Mouse (Mus musculus) gastrocnemius, postnatal 10 days (tissue): Measurements from ENCODE around the gene Gm20388. TPM values are rescaled to one million over a fixed set of nuclear protein-coding genes. Genes with fewer than 3 reads are reported as not detected.
A peak's percentile ranks its signal among the peaks of the same experiment; 100 is the strongest.
"Not testable (repeated sequence)": the region's sequence is repeated elsewhere in the genome, so short reads cannot be mapped to it uniquely, and the experiment has no call there.

Experiments used
- DNase-seq: peaks from one replicate; pipeline ENCODE4 v3.0.0; 2021; ENCODE audit warnings: mixed read lengths
- total RNA-seq, 2 experiments: library from RNA; stranded (reverse); gene quantifications; 2 replicates each; pipeline ENCODE4 v1.2.3; 2021

The Gm20388 gene
- total RNA-seq, 2 experiments from 2014 or later, result 2.9 to 6.0 TPM

DNA sequence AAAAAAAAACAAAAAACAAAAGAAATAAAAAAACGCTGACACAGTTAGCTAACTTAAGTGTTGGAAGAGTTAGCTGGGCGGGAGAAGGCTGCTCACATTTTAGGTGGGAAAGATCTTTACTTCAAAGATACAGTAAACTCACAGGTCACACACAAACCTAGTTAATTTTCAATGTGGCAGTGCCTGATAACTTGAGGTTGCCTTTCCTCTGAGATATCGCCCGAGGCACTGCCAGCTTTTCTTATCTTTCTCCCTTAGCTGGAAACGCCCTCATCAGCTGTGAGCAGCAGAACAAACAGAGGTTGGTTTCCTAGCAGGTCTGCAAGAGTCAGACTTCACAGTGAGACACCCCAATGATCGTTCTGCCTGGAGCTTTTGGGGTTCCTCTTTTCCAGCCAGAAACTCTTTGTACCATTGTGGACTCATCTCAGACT, 4078.0 kb downstream of the Gm20388 start:
- no peak for DNase-seq

GRCm38 (mm10) chr8:123989128-123989527, 4078.5 kb downstream of the Gm20388 start:
- no peak for DNase-seq

DNA sequence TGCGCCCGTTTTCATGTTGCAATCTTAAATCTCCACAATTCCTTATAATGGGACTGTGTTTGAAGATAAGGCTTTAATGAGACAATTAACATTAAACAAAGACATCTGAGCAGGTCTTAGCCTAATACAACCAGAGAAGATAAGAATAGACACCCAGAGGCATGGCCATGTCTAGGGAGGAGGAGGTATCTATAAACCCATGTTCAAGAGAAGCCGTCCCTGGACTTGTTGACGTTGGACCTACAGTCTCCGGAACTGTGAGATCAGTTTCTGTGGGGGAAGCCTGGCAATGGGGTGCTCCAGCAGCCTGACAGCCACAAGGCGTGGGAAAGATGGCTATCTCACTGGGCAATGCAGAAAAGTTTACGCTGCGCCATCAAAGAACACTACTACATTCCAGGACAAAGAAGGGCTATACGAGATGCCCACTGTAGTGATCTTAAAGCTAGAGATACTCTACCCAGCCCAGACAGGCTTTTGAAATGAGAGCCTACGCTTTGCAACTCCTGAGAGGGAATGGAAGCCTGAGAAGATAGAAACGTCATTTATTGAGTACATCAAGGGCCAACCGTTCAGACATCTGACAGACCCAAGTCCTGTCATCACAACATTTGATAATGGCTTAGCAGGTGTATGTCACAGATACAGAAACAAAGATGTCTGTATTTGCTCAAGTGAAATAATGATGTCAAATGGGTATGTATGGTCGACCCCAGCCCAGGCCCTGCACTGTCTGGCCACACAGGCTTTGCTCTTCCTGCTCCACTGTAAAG, 4079.8 kb downstream of the Gm20388 start:
- no peak for DNase-seq

DNA sequence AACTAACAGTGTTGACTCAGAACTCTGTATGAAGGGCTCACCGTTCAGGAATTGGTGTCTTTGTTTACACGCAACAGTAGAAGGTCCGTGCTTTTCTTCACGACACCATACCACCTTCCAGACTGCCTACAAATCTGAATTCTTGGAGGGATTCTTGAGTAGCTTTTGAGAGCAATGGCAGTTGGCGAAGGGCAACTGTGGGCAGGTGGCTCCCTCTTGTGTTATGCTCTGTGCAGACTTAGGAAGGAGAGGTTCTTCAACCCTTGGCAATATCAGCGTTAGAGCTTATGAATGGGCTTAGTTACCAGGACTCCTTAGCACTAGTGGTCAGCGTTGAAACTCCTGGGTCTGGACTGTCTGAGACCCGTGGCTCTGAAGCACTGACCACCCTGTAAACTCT, 4081.9 kb downstream of the Gm20388 start:
- no peak for DNase-seq

DNA sequence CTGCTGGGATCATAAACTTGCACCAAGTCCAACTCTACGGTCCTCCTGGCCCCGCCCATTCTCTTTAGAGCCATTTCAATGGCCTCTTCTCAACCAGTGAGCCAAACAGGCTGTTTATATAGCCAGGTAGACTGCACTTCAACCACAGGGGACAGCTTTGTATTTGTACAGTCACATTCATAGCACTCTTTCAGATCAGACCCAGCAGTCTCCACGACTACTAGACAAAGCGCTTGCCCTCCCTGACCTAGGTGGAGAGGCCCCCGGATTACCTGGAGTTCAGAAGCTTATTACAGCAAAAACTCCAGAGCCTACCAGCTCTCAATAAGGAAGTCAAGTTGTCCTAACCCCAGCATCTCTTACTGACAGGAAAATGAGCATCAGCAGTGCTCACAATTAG, 4083.0 kb downstream of the Gm20388 start:
- no peak for DNase-seq

GRCm38 (mm10) chr8:123993997-123994396, 4083.4 kb downstream of the Gm20388 start:
- no peak for DNase-seq

DNA sequence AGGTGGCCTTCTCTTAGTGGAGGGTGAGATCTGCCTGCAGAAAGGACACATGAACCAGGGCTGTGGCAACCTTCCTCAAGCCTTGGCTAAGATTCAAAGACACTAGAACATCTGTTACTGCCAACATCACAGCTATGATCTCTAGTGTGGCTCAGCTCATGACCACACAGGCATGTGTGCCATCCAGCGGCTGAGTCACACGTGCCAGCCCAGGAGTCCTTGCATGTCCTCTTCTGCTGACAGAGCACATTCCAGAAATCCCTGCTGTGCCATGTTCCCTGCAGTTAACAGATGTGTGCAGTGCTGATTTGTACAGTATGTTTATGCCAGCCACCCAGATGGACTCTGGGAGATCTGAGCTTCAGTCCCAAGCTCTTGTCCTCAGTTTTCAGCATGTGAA, 4088.9 kb downstream of the Gm20388 start:
- DNase-seq, result peak; percentile 24

GRCm38 (mm10) chr8:124002546-124003108, 4092.0 kb downstream of the Gm20388 start:
- DNase-seq, result no peak

DNA sequence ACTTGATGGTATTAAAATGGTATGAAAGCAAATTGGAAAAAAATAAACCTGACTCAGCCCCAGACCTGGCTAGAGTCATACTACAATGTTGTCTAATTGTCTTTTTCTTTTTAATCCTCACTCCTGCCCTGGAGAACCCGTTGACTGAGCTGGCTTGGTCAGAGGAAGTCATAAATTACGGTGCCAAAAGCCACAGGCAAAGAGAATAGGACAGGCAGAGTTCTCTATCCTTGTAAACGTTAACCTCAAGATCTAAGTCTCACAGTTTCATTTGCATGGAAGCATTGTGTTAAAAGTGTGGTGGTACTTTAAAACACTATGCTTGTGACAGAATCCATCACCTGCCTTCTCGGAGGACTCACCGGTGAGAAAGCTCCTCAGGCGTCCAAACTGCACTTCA, 4097.2 kb downstream of the Gm20388 start:
- no peak for DNase-seq

- no peak for DNase-seq
Observed at GRCm38 (mm10) chr8:124011580-124011979, 4100.9 kb downstream of the Gm20388 start.

- no peak for DNase-seq
Observed at GRCm38 (mm10) chr8:124011989-124012586, 4101.4 kb downstream of the Gm20388 start.

DNA sequence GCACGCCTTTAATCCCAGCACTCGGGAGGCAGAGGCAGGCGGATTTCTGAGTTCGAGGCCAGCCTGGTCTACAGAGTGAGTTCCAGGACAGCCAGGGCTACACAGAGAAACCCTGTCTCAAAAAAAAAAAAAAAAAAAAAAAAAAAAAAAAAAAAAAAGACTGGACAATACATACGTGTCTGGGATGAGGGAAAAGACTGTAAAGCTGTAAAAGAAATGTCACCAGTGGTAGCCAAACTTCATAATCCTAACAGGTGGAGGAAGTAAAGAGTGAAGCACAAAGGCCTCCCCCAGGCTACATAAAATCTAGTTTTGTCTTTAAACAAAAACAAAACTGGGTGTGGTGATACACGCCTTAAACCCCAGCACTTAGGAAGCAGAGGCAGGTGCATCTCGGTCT, 4103.7 kb downstream of the Gm20388 start:
- DNase-seq, result not testable (repeated sequence)

DNA sequence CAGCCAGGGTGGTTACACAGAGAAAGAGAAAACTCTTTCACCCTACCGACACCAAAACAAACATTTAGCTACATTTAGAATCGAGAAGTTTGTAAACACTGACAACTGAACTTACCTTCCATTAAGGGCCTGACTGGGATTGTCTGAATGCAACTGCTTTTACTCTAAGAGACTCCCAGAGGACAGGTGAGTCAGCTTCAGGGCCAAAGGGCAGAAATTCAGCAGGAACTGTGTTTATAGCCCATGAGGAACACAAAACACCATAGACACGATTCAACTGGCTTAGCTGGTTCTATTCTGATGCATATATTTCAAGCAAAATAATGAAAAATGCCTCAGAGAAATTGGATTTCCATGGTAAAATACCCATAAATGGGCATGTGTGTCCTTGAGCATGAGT, 4104.1 kb downstream of the Gm20388 start:
- DNase-seq, result no peak

DNA sequence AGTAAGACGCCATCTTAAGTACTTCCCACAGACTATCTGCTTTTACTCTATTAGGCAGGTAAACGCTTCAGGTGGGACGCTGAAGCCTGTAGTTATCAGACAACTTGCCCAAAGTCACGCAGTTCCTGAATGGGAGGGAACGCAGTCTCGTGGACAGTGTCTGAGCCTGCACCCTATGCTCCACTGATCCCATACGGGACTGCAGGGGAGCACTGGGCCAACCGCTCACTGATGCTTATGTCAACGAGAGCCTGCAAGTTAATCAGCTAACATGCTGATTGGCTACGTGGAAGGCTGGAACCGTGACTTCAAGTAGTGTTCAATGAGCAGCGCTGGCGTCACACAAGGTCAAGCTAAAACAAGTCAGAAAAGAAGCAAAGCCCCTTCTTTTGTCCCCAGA, 4109.1 kb downstream of the Gm20388 start:
- DNase-seq, result no peak

- DNase-seq, result peak; percentile 68
Observed at GRCm38 (mm10) chr8:124020439-124021236, 4110.0 kb downstream of the Gm20388 start.

- DNase-seq, result peak; percentile 93
Observed at GRCm38 (mm10) chr8:124021237-124022227, 4110.9 kb downstream of the Gm20388 start, which contains the start of the genes Taf5l and Urb2. Gene Taf5l, minus strand, starts transcription at chr8:124021397. Gene Urb2, plus strand, starts transcription at chr8:124021508.

DNA sequence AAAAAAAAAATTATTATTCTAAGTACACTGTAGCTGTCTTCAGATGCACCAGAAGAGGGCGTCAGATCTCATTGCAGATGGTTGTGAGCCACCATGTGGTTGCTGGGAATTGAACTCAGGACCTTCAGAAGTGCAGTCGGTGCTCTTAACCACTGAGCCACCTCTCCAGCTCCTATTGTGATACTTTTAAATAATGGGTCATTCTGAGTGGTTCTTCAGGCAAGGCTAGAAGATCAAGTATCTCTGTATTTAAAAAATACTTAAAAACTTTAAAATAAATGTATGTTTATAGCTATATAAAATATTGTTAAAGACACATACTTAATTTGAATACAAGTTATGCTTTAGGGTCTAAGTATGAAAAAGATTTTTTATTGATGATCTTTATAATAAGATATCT, 4115.6 kb downstream of the Gm20388 start:
- not testable (repeated sequence) for DNase-seq

GRCm38 (mm10) chr8:124027831-124028230, 4117.2 kb downstream of the Gm20388 start:
- DNase-seq, result no peak

DNA sequence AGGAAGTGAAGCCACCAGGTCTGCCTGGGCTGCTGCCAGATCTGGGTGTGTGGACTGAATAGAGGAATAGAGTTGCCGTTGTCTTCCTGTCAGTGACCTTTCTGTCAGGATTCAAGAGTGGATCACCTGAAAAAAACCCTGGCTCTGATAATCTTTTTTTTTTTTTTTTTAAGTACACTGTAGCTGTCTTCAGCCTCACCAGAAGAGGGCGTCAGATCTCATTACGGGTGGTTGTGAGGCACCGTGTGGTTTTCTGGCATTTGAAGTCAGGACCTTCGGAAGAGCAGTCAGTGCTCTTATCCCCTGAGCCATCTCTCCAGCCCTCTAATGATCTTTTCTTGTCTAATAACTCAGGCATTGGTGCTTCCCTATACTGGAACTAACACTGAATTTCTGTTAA, 4122.8 kb downstream of the Gm20388 start:
- DNase-seq, result no peak

- DNase-seq, result no peak
Observed at GRCm38 (mm10) chr8:124038121-124038520, 4127.5 kb downstream of the Gm20388 start.

- no peak for DNase-seq
Observed at GRCm38 (mm10) chr8:124039351-124039750, 4128.7 kb downstream of the Gm20388 start.
